Mouse (Mus musculus): ENCODE measurements around the gene Ndufb11. TPM values are rescaled to one million over a fixed set of nuclear protein-coding genes. Genes with fewer than 3 reads are reported as not detected.
A peak's percentile ranks its signal among the peaks of the same experiment; 100 is the strongest.

Ndufb11 gene
- total and polyA plus RNA-seq, 3 experiments: 262 to 357 TPM; not detected in 1

DNA sequence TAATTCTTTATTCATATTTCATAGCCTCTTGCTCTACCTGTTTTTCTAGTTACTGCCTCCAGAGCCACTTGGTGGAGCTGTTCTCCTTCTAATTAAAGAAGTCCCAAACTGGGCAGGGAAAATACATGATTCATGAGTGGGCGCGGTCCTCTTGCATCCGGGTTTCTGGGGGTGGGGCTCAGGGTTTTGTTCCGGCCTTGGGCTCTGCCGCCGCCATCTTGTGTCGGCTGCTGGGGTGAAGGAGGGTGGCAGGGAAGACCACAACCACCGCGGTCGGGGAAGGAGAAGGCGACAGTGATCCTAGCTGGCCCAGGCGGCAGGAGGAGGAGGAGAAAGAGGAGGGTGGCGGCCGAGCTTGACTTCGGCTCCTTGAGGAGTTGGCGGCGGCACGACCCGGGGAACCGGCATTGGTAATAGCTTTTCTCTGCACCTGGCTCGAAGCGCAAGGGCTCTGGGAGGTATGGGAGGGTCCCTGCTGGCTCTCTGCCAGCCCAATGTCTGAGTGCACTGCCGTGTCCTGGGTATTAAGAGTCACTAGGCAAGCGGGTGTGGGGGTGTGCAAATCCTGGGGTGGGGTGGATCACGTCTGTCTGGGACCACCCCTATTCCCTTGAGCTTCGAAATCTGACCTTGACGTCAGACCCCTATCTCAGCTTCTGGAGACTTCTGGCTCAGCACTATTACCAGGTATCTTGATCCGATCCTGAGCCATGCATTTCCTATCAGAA is 45.5 kb upstream of the Ndufb11 start (continued):
- TF ChIP-seq CHD1 (IDR thresholded peaks at IDR 0.05; ENCODE audit: low read depth, low read length) (no peak; the same call in 1 of the 2 replicates), ELF1 (IDR thresholded peaks at IDR 0.05; ENCODE audit: low read depth, low read length) (peak; percentile 79), CTCF (IDR thresholded peaks at IDR 0.05 in 2 of 3, conservative IDR thresholded peaks at IDR 0.05 in 1 of 3; ENCODE audit: control insufficient read depth in 1 of 3, insufficient read depth in 1 of 3, low read depth in 2 of 3, low read length in 3 of 3, poor library complexity in 1 of 3, severe bottlenecking in 1 of 3) (peak; percentile 23 to 93 (median 46); a peak in 3 of 6 replicates), JUND (IDR thresholded peaks at IDR 0.05; ENCODE audit: low read depth, low read length) (no peak), MAZ (IDR thresholded peaks at IDR 0.05; ENCODE audit: low read depth, low read length) (no peak; the same call in 1 of the 2 replicates), NELFE (IDR thresholded peaks at IDR 0.05; ENCODE audit: low read depth, low read length) (peak; percentile 87), POLR2AphosphoS2 (IDR thresholded peaks at IDR 0.05; ENCODE audit: low read length) (peak; percentile 90), GABPA (IDR thresholded peaks at IDR 0.05; ENCODE audit: low read depth, low read length) (no peak), ZC3H11A (IDR thresholded peaks at IDR 0.05; ENCODE audit: low read depth, low read length) (peak; percentile 77), BHLHE40 (IDR thresholded peaks at IDR 0.05; ENCODE audit: borderline replicate concordance, low read depth, low read length) (0 out of 2 replicates have a peak, but pooled peaks have one; percentile 19), ETS1 (IDR thresholded peaks at IDR 0.05; ENCODE audit: low read depth, low read length) (peak; percentile 59; the same call in 1 of the 2 replicates)

DNA sequence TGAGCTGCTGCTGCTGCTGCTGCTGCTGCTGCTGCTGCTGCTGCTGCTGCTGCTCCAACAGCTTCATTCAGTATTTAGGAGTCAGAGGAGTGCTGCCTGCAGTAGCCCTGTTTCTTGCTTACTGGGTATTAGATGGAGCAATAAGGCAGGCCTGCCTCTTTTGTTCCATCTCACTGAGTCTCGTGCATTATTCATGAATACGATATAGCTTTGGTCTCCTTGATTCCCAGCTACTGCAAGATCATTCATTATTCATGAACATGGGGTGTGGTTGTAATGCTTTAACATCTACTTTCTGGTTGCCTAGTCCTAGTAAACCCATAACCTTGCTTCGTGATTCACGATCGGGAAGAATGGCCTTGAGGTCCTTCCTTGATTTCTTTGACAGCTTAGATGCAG is 44.9 kb upstream of the Ndufb11 start:
- Histone ChIP-seq H3K4me3 (ENCODE audit: control insufficient read depth in 1 of 2, insufficient read depth in 1 of 2, low read depth in 2 of 2, low read length in 2 of 2) (peak overlapping the region in 1 of 2 experiments; percentile 16; a peak in 2 of 4 replicates), H3K36me3 (ENCODE audit: control insufficient read depth in 1 of 2, insufficient read depth in 2 of 2, low read length in 2 of 2) (peaks cover 11 to 47% of the 10 kb centered on the region in 2 experiments), H3K27me3 (ENCODE audit: control insufficient read depth in 1 of 2, insufficient read depth in 2 of 2, low read length in 2 of 2) (no peaks in the 10 kb centered on the region), H3K9me3 (replicated peaks; ENCODE audit: insufficient read depth, low read length) (no peaks in the 10 kb centered on the region), H3K9ac (ENCODE audit: control insufficient read depth, low read depth, low read length, poor library complexity, severe bottlenecking) (peak overlapping the region; percentile 41), H3K79me2 (ENCODE audit: control insufficient read depth, insufficient read depth, low read length, poor library complexity) (peaks cover 33% of the 10 kb centered on the region), H3K4me1 (ENCODE audit: control insufficient read depth in 1 of 2, insufficient read depth in 2 of 2, low read length in 2 of 2) (peaks cover 13 to 32% of the 10 kb centered on the region in 2 experiments), H3K27ac (ENCODE audit: control insufficient read depth, low read depth, low read length) (peak overlapping the region; percentile 18)
- DNase-seq (ENCODE audit: low read depth, low spot score): no peak
- TF ChIP-seq RAD21 (IDR thresholded peaks at IDR 0.05; ENCODE audit: low read depth, low read length): no peak
- TF ChIP-seq CHD1 (IDR thresholded peaks at IDR 0.05; ENCODE audit: low read depth, low read length): no peak
- no peak for TF ChIP-seq UBTF (IDR thresholded peaks at IDR 0.05; ENCODE audit: borderline replicate concordance, insufficient read depth, low read depth, low read length)
- TF ChIP-seq SMC3 (IDR thresholded peaks at IDR 0.05; ENCODE audit: low read depth, low read length): no peak
- no peak for TF ChIP-seq GABPA (IDR thresholded peaks at IDR 0.05; ENCODE audit: low read depth, low read length)
- TF ChIP-seq MXI1 (IDR thresholded peaks at IDR 0.05; ENCODE audit: low read depth, low read length): no peak
- no peak for TF ChIP-seq E2F4 (IDR thresholded peaks at IDR 0.05; ENCODE audit: borderline replicate concordance, low read depth, low read length)
- TF ChIP-seq ZMIZ1 (IDR thresholded peaks at IDR 0.05; ENCODE audit: low read depth, low read length): no peak
- TF ChIP-seq USF1 (IDR thresholded peaks at IDR 0.05; ENCODE audit: low read depth, low read length): no peak
- TF ChIP-seq ZKSCAN1 (IDR thresholded peaks at IDR 0.05; ENCODE audit: low read depth, low read length): no peak
- no peak for TF ChIP-seq MAX (IDR thresholded peaks at IDR 0.05; ENCODE audit: low read length)
- TF ChIP-seq MYB (IDR thresholded peaks at IDR 0.05; ENCODE audit: low read depth, low read length): no peak
- TF ChIP-seq ZC3H11A (IDR thresholded peaks at IDR 0.05; ENCODE audit: low read depth, low read length): no peak
- no peak for TF ChIP-seq MYC (IDR thresholded peaks at IDR 0.05; ENCODE audit: low read depth, low read length)
- no peak for TF ChIP-seq MAZ (IDR thresholded peaks at IDR 0.05; ENCODE audit: low read depth, low read length)
- no peak for TF ChIP-seq MEF2A (IDR thresholded peaks at IDR 0.05; ENCODE audit: extremely low read depth, insufficient replicate concordance, low read depth, low read length, poor library complexity, severe bottlenecking)
- TF ChIP-seq TBP (IDR thresholded peaks at IDR 0.05; ENCODE audit: low read depth, low read length): no peak
- TF ChIP-seq KAT2A (conservative IDR thresholded peaks at IDR 0.05; ENCODE audit: low read depth, low read length): no peak
- TF ChIP-seq TAL1 (IDR thresholded peaks at IDR 0.05; ENCODE audit: low read length): no peak
- no peak for TF ChIP-seq GATA1 (IDR thresholded peaks at IDR 0.05; ENCODE audit: low read depth, low read length)
